Mouse (Mus musculus) megakaryocyte, embryonic 14.5 days (primary cell): ENCODE measurements around the gene Cyp2b23. TPM values are rescaled to one million over a fixed set of nuclear protein-coding genes. Genes with fewer than 3 reads are reported as not detected.
"Not testable (repeated sequence)": the region's sequence is repeated elsewhere in the genome, so short reads cannot be mapped to it uniquely, and the experiment has no call there.

Experiments used
- H3K27me3 ChIP-seq: replicated peaks from 2 replicates; pipeline ENCODE3; 2012; ENCODE audit warnings: inconsistent platforms
- H3K36me3 ChIP-seq: replicated peaks from 2 replicates; pipeline ENCODE3; 2012; ENCODE audit warnings: low read length, inconsistent platforms, mixed read lengths
- H3K4me1 ChIP-seq: 2 replicates; pipeline ENCODE4 v1.6.1; 2012; ENCODE audit warnings: inconsistent platforms
- H3K4me3 ChIP-seq: replicated peaks from 2 replicates; pipeline ENCODE3; 2012; ENCODE audit warnings: moderate library complexity, mild to moderate bottlenecking, inconsistent platforms
- H3K9me3 ChIP-seq: 2 replicates; pipeline ENCODE4 v1.6.1; 2012; ENCODE audit warnings: inconsistent platforms
- FLI1 ChIP-seq: IDR thresholded peaks from 2 replicates; pipeline ENCODE4 v1.6.1; 2012; ENCODE audit warnings: low read length, inconsistent platforms, mixed read lengths
- GATA1 ChIP-seq: IDR thresholded peaks from 3 replicates; pipeline ENCODE4 v1.6.1; 2012; ENCODE audit warnings: mixed read lengths, low read length, inconsistent platforms, borderline replicate concordance
- polyA plus RNA-seq: library from polyadenylated mRNA; stranded (reverse); fragments of >175 nt; gene quantifications from 2 replicates; pipeline ENCODE4 v1.2.3, GENCODE M21; 2012; ENCODE audit warnings: low replicate concordance; ENCODE audit not compliant: insufficient read depth

The Cyp2b23 gene
- polyA plus RNA-seq = not detected in 2 replicates

- H3K27me3 ChIP-seq = no peaks in the 10 kb centered on the region
Observed at GRCm38 (mm10) chr7:26686337-26686736, at the start of gene Cyp2b23. Cyp2b23 (minus strand) TSS chr7:26686437.

GRCm38 (mm10) chr7:26711061-26711460 is 24.8 kb upstream of the Cyp2b23 start:
- no peak overlapping the region for H3K4me3 ChIP-seq
- H3K27me3 ChIP-seq = no peaks in the 10 kb centered on the region
- peaks cover 23% of the 10 kb centered on the region for H3K9me3 ChIP-seq
- H3K4me1 ChIP-seq = no peaks in the 10 kb centered on the region
- TF ChIP-seq FLI1 (no peak), GATA1 (no peak)
- no peaks in the 10 kb centered on the region for H3K36me3 ChIP-seq

More at GRCm38 (mm10) chr7:26686337-26686736, at the start of gene Cyp2b23:
- H3K9me3 ChIP-seq = peaks cover 10% of the 10 kb centered on the region; the same call in 1 of the 2 replicates
- peak within 1 kb of the TSS; percentile 8 for H3K4me3 ChIP-seq
- TF ChIP-seq GATA1 (no peak), FLI1 (no peak)
- no peaks in the 10 kb centered on the region for H3K4me1 ChIP-seq
- no peaks in the 10 kb centered on the region for H3K36me3 ChIP-seq

GRCm38 (mm10) chr7:26707061-26707460 is 20.8 kb upstream of the Cyp2b23 start:
- Histone ChIP-seq H3K9me3 (peaks cover 10% of the 10 kb centered on the region), H3K4me1 (no peaks in the 10 kb centered on the region), H3K4me3 (no peak overlapping the region), H3K36me3 (no peaks in the 10 kb centered on the region), H3K27me3 (no peaks in the 10 kb centered on the region)
- TF ChIP-seq GATA1 = no peak
- no peak for TF ChIP-seq FLI1

GRCm38 (mm10) chr7:26706191-26706590 is 20.0 kb upstream of the Cyp2b23 start:
- not testable (repeated sequence) for H3K9me3 ChIP-seq, H3K27me3 ChIP-seq, H3K4me3 ChIP-seq, H3K36me3 ChIP-seq, H3K4me1 ChIP-seq

- Histone ChIP-seq H3K4me1 (no peaks in the 10 kb centered on the region), H3K36me3 (no peaks in the 10 kb centered on the region), H3K9me3 (peaks cover 5% of the 10 kb centered on the region; the same call in 1 of the 2 replicates), H3K27me3 (no peaks in the 10 kb centered on the region), H3K4me3 (no peak overlapping the region)
- TF ChIP-seq FLI1 = no peak
- no peak for TF ChIP-seq GATA1
Observed at GRCm38 (mm10) chr7:26700151-26700550, 13.9 kb upstream of the Cyp2b23 start.

GRCm38 (mm10) chr7:26685713-26686112 is 524 bp downstream of the Cyp2b23 start:
- no peak for TF ChIP-seq FLI1
- H3K27me3 ChIP-seq = no peaks in the 10 kb centered on the region

GRCm38 (mm10) chr7:26667466-26667865 is 18.8 kb downstream of the Cyp2b23 start:
- H3K36me3 ChIP-seq, H3K4me1 ChIP-seq, H3K4me3 ChIP-seq, H3K27me3 ChIP-seq: not testable (repeated sequence)
- peaks cover 11% of the 10 kb centered on the region; the same call in 1 of the 2 replicates for H3K9me3 ChIP-seq

More at GRCm38 (mm10) chr7:26685713-26686112, 524 bp downstream of the Cyp2b23 start:
- Histone ChIP-seq H3K4me1 (no peaks in the 10 kb centered on the region), H3K4me3 (no peak overlapping the region), H3K9me3 (peaks cover 13% of the 10 kb centered on the region), H3K36me3 (no peaks in the 10 kb centered on the region)

GRCm38 (mm10) chr7:26666011-26666410 is 20.2 kb downstream of the Cyp2b23 start:
- Histone ChIP-seq H3K4me3 (no peak overlapping the region), H3K27me3 (no peaks in the 10 kb centered on the region), H3K4me1 (no peaks in the 10 kb centered on the region), H3K9me3 (peaks cover 22% of the 10 kb centered on the region), H3K36me3 (no peaks in the 10 kb centered on the region)
- TF ChIP-seq GATA1 (no peak), FLI1 (no peak)

GRCm38 (mm10) chr7:26618364-26618763 is 67.9 kb downstream of the Cyp2b23 start, which contains the start of gene Vmn1r185:
Vmn1r185 (minus strand) TSS chr7:26618464.
- not testable (repeated sequence) for H3K36me3 ChIP-seq, H3K4me1 ChIP-seq, H3K4me3 ChIP-seq, H3K27me3 ChIP-seq, H3K9me3 ChIP-seq

Other genes with a start within 250 kb of the Cyp2b23 start
- gene Nlrp9a, start 151.4 kb downstream of the Cyp2b23 start, polyA plus RNA-seq = not detected in 2 replicates
- gene Vmn1r185, start 68.0 kb downstream of the Cyp2b23 start, polyA plus RNA-seq = not detected in 2 replicates
- gene Cyp2b19, start 70.7 kb upstream of the Cyp2b23 start, polyA plus RNA-seq = 0.64 TPM in 1 of 2 replicates, not detected in the other
- not detected in 2 replicates for gene Cyp2g1, start 122.5 kb upstream of the Cyp2b23 start, polyA plus RNA-seq
- gene Cyp2a5, start 148.9 kb upstream of the Cyp2b23 start, polyA plus RNA-seq = not detected in 2 replicates